Mouse (Mus musculus): ENCODE results near the gene Tshz2. TPM values are rescaled to one million over a fixed set of nuclear protein-coding genes. Genes with fewer than 3 reads are reported as not detected.

Gene Tshz2
- polyA plus RNA-seq, 1 experiment from 2014 or later = 50.6 TPM

- no peak overlapping the region for H3K4me3 ChIP-seq
- ATAC-seq (ENCODE audit: low read depth) = no peak
- H3K9ac ChIP-seq = no peak overlapping the region
- H3K4me1 ChIP-seq (replicated peaks) = peaks cover 18% of the 10 kb centered on the region
- H3K9me3 ChIP-seq = no peaks in the 10 kb centered on the region
- H3K27ac ChIP-seq (replicated peaks) = no peak overlapping the region
- no peaks in the 10 kb centered on the region for H3K36me3 ChIP-seq
- 84% methylated on average over 7 of the region's 7 CpGs for WGBS
- H3K4me2 ChIP-seq = no peak overlapping the region
- no peaks in the 10 kb centered on the region for H3K27me3 ChIP-seq
Observed at GRCm38 (mm10) chr2:170017926-170018325, 385.1 kb downstream of the Tshz2 start.

GRCm38 (mm10) chr2:170022953-170023352 is 390.1 kb downstream of the Tshz2 start:
- no peak overlapping the region for H3K4me2 ChIP-seq
- no peaks in the 10 kb centered on the region for H3K9me3 ChIP-seq
- no peak overlapping the region for H3K9ac ChIP-seq
- no peaks in the 10 kb centered on the region for H3K27me3 ChIP-seq
- H3K27ac ChIP-seq (replicated peaks) = no peak overlapping the region
- no peaks in the 10 kb centered on the region for H3K4me1 ChIP-seq (replicated peaks)
- H3K36me3 ChIP-seq = no peaks in the 10 kb centered on the region
- ATAC-seq (ENCODE audit: low read depth) = no peak
- WGBS = 82% methylated on average over 5 of the region's 5 CpGs
- H3K4me3 ChIP-seq = no peak overlapping the region

GRCm38 (mm10) chr2:170023741-170024140 is 390.9 kb downstream of the Tshz2 start:
- no peak overlapping the region for H3K27ac ChIP-seq (replicated peaks)
- no peaks in the 10 kb centered on the region for H3K27me3 ChIP-seq
- no peak overlapping the region for H3K4me2 ChIP-seq
- ATAC-seq (ENCODE audit: low read depth) = no peak
- H3K4me1 ChIP-seq (replicated peaks) = no peaks in the 10 kb centered on the region
- no peaks in the 10 kb centered on the region for H3K9me3 ChIP-seq
- no peaks in the 10 kb centered on the region for H3K36me3 ChIP-seq
- no peak overlapping the region for H3K4me3 ChIP-seq
- WGBS = 70% methylated on average over 9 of the region's 9 CpGs
- no peak overlapping the region for H3K9ac ChIP-seq

- Histone ChIP-seq H3K9me3 (no peaks in the 10 kb centered on the region), H3K36me3 (no peaks in the 10 kb centered on the region), H3K4me2 (no peak overlapping the region), H3K27ac (replicated peaks) (no peak overlapping the region), H3K4me3 (no peak overlapping the region), H3K4me1 (replicated peaks) (no peaks in the 10 kb centered on the region), H3K27me3 (no peaks in the 10 kb centered on the region), H3K9ac (no peak overlapping the region)
- ATAC-seq (ENCODE audit: low read depth) = no peak
- 87% methylated on average over 8 of the region's 8 CpGs for WGBS
Observed at GRCm38 (mm10) chr2:170024939-170025338, 392.1 kb downstream of the Tshz2 start.

- Histone ChIP-seq H3K9ac (no peak overlapping the region), H3K4me3 (no peak overlapping the region), H3K27ac (replicated peaks) (no peak overlapping the region), H3K9me3 (no peaks in the 10 kb centered on the region), H3K36me3 (no peaks in the 10 kb centered on the region), H3K4me2 (no peak overlapping the region), H3K27me3 (no peaks in the 10 kb centered on the region), H3K4me1 (replicated peaks) (no peaks in the 10 kb centered on the region)
- 89% methylated on average over 6 of the region's 6 CpGs for WGBS
- no peak for ATAC-seq (ENCODE audit: low read depth)
Observed at GRCm38 (mm10) chr2:170025896-170026295, 393.1 kb downstream of the Tshz2 start.

GRCm38 (mm10) chr2:170027837-170028236 is 395.0 kb downstream of the Tshz2 start:
- no peak overlapping the region for H3K4me3 ChIP-seq
- peaks cover under 1% of the 10 kb centered on the region; the same call in 1 of the 2 replicates for H3K4me1 ChIP-seq (replicated peaks)
- H3K9me3 ChIP-seq = no peaks in the 10 kb centered on the region
- no peak overlapping the region for H3K27ac ChIP-seq (replicated peaks)
- 87% methylated on average over 7 of the region's 7 CpGs for WGBS
- H3K9ac ChIP-seq = no peak overlapping the region
- H3K36me3 ChIP-seq = no peaks in the 10 kb centered on the region
- H3K27me3 ChIP-seq = no peaks in the 10 kb centered on the region
- no peak for ATAC-seq (ENCODE audit: low read depth)
- no peak overlapping the region for H3K4me2 ChIP-seq

- H3K27ac ChIP-seq (replicated peaks) = peak overlapping the region; percentile 84
- no peaks in the 10 kb centered on the region for H3K9me3 ChIP-seq
- H3K36me3 ChIP-seq = no peaks in the 10 kb centered on the region
- WGBS = 63% methylated on average over 24 of the region's 24 CpGs
- H3K4me1 ChIP-seq (replicated peaks) = peaks cover 6% of the 10 kb centered on the region; the same call in 1 of the 2 replicates
- peak; percentile 75 for ATAC-seq (ENCODE audit: low read depth)
- H3K27me3 ChIP-seq = no peaks in the 10 kb centered on the region
- no peak overlapping the region for H3K4me3 ChIP-seq
- peak overlapping the region; percentile 34; the same call in 1 of the 2 replicates for H3K9ac ChIP-seq
- peak overlapping the region; percentile 38 for H3K4me2 ChIP-seq
Observed at GRCm38 (mm10) chr2:170028488-170029303, 395.9 kb downstream of the Tshz2 start.

GRCm38 (mm10) chr2:170029304-170029856 is 396.6 kb downstream of the Tshz2 start:
- Histone ChIP-seq H3K36me3 (no peaks in the 10 kb centered on the region), H3K27ac (replicated peaks) (peak overlapping the region; percentile 84), H3K4me1 (replicated peaks) (peaks cover 6% of the 10 kb centered on the region; the same call in 1 of the 2 replicates), H3K9me3 (no peaks in the 10 kb centered on the region), H3K4me3 (no peak overlapping the region), H3K9ac (no peak overlapping the region), H3K4me2 (no peak overlapping the region), H3K27me3 (no peaks in the 10 kb centered on the region)
- no peak for ATAC-seq (ENCODE audit: low read depth)
- 85% methylated on average over 10 of the region's 10 CpGs for WGBS

- Histone ChIP-seq H3K9ac (no peak overlapping the region), H3K4me3 (no peak overlapping the region), H3K4me2 (no peak overlapping the region), H3K36me3 (no peaks in the 10 kb centered on the region), H3K27me3 (no peaks in the 10 kb centered on the region), H3K9me3 (no peaks in the 10 kb centered on the region), H3K4me1 (replicated peaks) (peaks cover 11% of the 10 kb centered on the region), H3K27ac (replicated peaks) (no peak overlapping the region)
- WGBS = 92% methylated on average over 12 of the region's 12 CpGs
- ATAC-seq (ENCODE audit: low read depth) = no peak
Observed at GRCm38 (mm10) chr2:170031226-170031625, 398.4 kb downstream of the Tshz2 start.

GRCm38 (mm10) chr2:170031872-170032271 is 399.1 kb downstream of the Tshz2 start:
- H3K27ac ChIP-seq (replicated peaks) = no peak overlapping the region
- H3K4me1 ChIP-seq (replicated peaks) = peaks cover 17% of the 10 kb centered on the region
- H3K27me3 ChIP-seq = no peaks in the 10 kb centered on the region
- no peaks in the 10 kb centered on the region for H3K9me3 ChIP-seq
- H3K4me3 ChIP-seq = no peak overlapping the region
- no peaks in the 10 kb centered on the region for H3K36me3 ChIP-seq
- WGBS = 70% methylated on average over 8 of the region's 8 CpGs
- no peak overlapping the region for H3K9ac ChIP-seq
- no peak for ATAC-seq (ENCODE audit: low read depth)
- no peak overlapping the region for H3K4me2 ChIP-seq

GRCm38 (mm10) chr2:170033219-170033618 is 400.4 kb downstream of the Tshz2 start:
- peaks cover 27% of the 10 kb centered on the region for H3K4me1 ChIP-seq (replicated peaks)
- no peak overlapping the region for H3K9ac ChIP-seq
- H3K4me3 ChIP-seq = no peak overlapping the region
- 73% methylated on average over 5 of the region's 5 CpGs for WGBS
- no peaks in the 10 kb centered on the region for H3K9me3 ChIP-seq
- no peak overlapping the region for H3K4me2 ChIP-seq
- no peaks in the 10 kb centered on the region for H3K36me3 ChIP-seq
- H3K27ac ChIP-seq (replicated peaks) = no peak overlapping the region
- H3K27me3 ChIP-seq = no peaks in the 10 kb centered on the region
- ATAC-seq (ENCODE audit: low read depth) = no peak

GRCm38 (mm10) chr2:170034794-170035193 is 402.0 kb downstream of the Tshz2 start:
- ATAC-seq (ENCODE audit: low read depth) = no peak
- Histone ChIP-seq H3K4me3 (no peak overlapping the region), H3K27ac (replicated peaks) (no peak overlapping the region), H3K9ac (no peak overlapping the region), H3K4me2 (no peak overlapping the region), H3K27me3 (no peaks in the 10 kb centered on the region), H3K36me3 (no peaks in the 10 kb centered on the region), H3K4me1 (replicated peaks) (peaks cover 33% of the 10 kb centered on the region), H3K9me3 (no peaks in the 10 kb centered on the region)
- WGBS = 93% methylated on average over 11 of the region's 11 CpGs

All from neural tube, embryonic 13.5 days (tissue).